Mouse (Mus musculus) adrenal gland, postnatal 36 days (tissue): ENCODE measurements around the gene Polk. TPM values are rescaled to one million over a fixed set of nuclear protein-coding genes. Genes with fewer than 3 reads are reported as not detected.

Experiments
- DNase-seq, 2 experiments: peaks; one replicate each; pipeline ENCODE4 v3.0.0; 2021; ENCODE audit warnings: mixed read lengths in 1 of 2
- long read RNA-seq, 2 experiments: library from polyadenylated mRNA; stranded (forward); transcript quantifications; one replicate each; pipeline ENCODE4 v2.0.0; 2021; ENCODE audit warnings: borderline sequencing depth in 2 of 2
- total RNA-seq, 2 experiments: library from RNA; stranded (reverse); gene quantifications; 2 replicates each; pipeline ENCODE4 v1.2.3; 2021

The Polk gene
- 10 to 100 TPM; 32.8 to 38.8 TPM for total RNA-seq
- long read RNA-seq, experiment 1, partial matches to known transcripts = 3 of 3 reads
- long read RNA-seq, experiment 1, other reads (novel, unspliced or antisense) = 0 of 3 reads
- long read RNA-seq, experiment 2, partial matches to known transcripts = 2 of 2 reads
- long read RNA-seq, experiment 2, other reads (novel, unspliced or antisense) = 0 of 2 reads

GRCm38 (mm10) chr13:96542081-96542889, at the start of gene Polk, which contains the start of gene Col4a3bp:
Polk (minus strand) TSS chr13:96542579.
Col4a3bp (plus strand) TSS chr13:96542618.
- peak; percentile 98 to 99 for DNase-seq

DNA sequence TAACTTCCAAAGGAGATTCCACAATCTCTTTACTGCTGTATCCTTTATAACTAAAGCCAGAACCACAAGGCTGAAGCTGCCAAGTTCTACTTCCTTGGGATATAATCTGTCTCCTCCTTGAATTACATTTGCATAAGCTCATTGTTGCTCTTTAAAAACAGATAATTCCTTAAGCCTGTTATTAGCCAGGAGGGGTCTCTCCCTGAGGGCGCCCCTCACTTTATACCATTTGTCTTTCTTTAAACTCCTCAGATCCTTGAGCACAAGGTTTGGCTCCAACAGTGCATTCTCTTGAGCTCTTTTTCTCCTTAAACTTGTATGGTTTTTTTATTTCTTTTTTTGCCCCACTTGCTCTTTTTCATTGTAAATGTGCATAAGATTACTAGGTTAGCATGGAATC, 46.3 kb upstream of the Polk start:
- no peak for DNase-seq

GRCm38 (mm10) chr13:96586540-96586939, 44.2 kb upstream of the Polk start:
- no peak for DNase-seq

GRCm38 (mm10) chr13:96584201-96584600, 41.8 kb upstream of the Polk start:
- no peak for DNase-seq

GRCm38 (mm10) chr13:96579979-96580378, 37.6 kb upstream of the Polk start:
- DNase-seq = no peak

- DNase-seq = no peak
These were observed 36.7 kb upstream of the Polk start for GRCm38 (mm10) chr13:96579104-96579503.

GRCm38 (mm10) chr13:96574170-96574569, 31.8 kb upstream of the Polk start:
- DNase-seq = no peak

GRCm38 (mm10) chr13:96571016-96571361, 28.6 kb upstream of the Polk start:
- no peak for DNase-seq

DNA sequence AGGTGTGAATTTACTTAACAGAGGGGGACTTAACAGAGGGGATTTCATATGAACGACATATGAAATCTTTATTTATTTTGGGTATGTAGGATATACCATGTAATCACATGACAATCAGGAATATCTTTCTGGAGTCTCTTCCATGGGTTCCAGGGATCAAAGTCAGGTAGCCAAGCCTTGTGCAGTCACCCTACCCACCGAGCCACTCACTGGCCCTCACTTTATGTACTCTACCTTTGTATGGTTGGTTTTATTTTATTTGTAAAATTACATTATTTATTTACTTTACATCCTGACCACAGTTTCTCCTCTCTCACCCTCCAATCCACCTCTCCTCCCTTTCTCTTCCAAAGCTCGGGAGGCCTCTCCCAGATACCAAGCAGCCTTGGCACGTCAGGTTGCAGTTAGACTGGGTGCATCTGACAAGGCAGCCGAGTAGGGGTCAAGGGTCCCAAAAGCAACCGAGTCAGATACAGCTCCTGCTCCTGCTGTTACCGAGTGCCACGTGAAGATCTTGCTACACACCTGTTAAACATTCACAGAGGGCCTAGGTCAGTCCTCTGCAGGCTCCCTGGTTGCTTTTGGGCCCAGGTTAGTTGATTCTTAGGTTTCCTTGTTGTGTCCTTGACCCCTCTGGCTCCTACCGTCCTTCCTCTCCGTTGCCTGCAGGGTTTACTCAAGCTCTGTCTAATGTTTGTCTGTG, 28.1 kb upstream of the Polk start:
- no peak for DNase-seq

GRCm38 (mm10) chr13:96567977-96568376, 25.6 kb upstream of the Polk start:
- DNase-seq = no peak

DNA sequence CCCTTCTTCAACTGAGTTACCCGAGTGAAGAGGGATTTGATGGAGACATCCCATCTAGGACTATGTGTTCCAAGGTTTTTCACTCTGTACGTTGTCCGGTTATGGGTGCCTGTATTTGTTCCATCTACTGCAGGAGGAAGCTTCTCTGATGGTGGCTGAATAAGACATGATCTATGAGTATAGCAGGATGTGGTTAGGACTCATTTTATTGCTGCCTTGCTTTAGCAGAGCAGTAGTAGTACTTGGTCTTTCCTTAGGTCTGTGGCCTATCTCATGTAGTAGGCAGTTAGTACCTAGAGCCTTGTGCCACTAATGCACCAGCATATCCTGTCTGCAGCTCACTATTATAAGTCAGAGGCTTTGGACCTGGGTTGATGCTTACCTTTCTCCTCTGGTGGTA, 12.7 kb upstream of the Polk start:
- no peak for DNase-seq

GRCm38 (mm10) chr13:96547941-96548340, 5.6 kb upstream of the Polk start:
- no peak for DNase-seq

- no peak for DNase-seq
These were observed 4.9 kb upstream of the Polk start for GRCm38 (mm10) chr13:96547250-96547649.

GRCm38 (mm10) chr13:96544506-96544905, 2.1 kb upstream of the Polk start:
- DNase-seq = no peak

GRCm38 (mm10) chr13:96542901-96543891, 817 bp upstream of the Polk start:
- peak; percentile 65 to 79 for DNase-seq

DNA sequence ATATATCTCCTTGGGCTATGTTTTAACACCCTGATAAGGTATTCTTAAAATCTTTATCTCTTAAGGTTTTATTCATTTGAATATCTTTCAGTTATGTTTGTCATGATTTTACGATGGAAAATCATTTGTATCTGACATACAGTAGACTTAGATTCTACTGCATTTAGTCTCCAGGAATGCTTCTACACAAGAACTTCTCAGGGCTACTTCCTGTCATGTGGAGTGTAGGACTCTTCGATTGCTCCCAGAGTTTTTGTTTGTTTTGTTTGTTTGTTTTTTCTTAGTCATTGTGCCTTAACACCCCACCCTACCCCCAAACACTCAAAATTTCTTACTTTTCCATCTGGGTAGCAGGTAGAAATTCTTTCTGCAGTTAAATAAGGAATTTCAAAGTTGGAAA, 998 bp downstream of the Polk start:
- DNase-seq = no peak

DNA sequence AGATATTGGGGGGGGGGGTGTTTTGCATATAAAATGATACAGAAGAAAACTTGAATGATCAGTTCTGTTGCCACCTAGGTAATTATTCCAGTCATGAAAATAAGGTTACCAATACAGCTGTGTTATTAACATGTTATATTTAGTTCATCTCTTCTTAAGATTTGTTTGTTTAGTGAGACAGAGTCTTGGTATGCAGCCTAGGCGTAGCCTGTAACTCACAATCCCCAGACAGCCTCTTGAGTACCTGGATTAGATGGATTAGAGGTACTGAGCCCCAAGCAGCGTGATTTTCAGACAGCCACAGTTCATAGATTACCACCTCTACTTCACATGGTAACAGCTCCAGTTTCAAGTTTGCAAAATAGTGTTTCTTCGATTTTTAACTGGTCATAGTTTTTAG, 4.3 kb downstream of the Polk start:
- no peak for DNase-seq

DNA sequence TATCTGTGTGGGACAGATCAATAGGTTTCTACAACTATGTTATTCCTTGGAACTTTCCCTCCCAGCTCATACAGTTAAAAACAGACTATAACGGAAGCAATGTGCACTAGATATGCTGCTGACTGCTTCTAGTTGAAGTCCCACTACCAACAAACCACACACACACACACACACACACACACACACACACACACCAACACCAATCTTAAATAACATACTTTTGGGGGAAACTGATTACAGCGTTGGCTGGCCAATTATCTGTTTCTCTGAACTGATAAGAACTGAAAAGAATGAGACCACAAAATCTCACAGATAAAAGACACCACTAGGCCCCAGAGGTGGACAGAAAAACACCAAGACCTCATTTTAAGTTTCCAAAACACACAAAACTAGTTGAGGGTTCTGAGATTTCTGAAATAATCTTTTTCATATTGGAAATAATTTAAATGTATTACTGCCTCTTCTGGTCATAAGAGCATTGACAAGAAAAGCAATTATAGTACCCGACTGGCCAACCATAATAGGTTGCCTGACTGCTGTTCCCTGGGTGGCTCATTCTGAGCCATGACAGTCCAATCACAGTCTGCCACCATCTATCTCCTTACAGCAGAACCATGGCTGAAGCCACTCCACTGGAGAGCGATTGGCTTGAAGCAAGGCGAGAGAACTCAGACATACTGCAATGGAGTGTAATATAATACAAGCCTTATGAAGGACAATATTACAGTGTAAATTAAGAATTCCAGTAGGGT, 5.4 kb downstream of the Polk start:
- DNase-seq = no peak

DNA sequence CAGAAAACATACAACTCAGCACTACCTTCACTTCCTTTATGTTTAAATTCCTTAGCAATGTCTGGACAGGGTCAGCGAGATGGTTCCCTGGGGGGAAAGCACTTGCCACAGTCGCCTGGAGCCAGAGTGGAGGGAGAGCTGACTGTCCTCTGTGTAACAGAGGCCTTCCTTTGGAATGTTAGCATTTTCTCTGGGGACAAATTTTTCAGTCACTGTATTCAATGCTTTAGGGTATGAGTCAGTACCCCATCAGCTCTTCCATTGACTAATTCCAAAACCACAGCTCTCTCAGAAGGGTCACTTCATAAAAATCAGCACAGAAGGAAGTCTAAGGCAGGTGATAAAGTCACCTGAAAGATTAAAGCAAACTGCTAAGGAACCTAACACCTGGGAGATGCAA, 8.6 kb downstream of the Polk start:
- no peak for DNase-seq

DNA sequence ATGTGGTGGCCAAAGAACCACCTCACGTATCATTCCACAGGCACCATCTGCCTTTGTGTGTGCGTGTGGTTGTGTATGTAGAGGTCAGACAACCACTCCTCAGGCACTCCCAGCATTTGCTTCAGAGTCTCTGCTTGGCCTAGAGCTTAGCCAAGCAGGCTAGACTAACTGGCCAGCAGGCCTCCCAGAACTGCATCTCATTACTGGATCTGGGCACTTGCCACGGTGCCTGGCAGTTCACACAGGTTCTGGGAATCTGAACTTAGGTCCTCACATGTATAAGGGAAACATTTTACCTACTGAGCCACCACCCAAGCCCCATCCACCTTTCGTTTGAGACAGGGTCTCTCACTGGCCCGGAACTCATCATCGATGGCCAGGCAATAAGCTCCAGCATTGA, 10.2 kb downstream of the Polk start:
- DNase-seq = no peak

DNA sequence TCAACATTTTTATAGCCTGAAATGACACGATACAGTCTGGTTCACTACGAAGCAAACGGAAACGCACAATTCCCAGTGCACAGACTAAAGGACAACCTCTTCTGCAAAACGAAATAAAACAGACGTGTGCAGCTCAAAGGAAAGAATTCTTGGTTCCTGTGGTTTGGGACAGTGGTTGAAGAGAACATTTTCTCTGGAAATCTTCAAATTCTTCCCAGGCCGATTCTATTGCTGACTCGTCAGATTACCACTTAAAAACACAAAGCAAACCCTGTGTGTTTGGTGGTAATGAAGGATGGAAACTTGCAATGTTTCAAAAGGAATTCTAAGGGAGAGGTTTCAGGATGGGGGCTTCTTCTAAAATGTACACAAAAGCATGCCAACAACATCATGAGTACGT, 12.3 kb downstream of the Polk start:
- no peak for DNase-seq
